Mouse (Mus musculus) lung, embryonic 16.5 days (tissue): ENCODE results near the gene AU022252. TPM values are rescaled to one million over a fixed set of nuclear protein-coding genes. Genes with fewer than 3 reads are reported as not detected.

Source experiments
- ATAC-seq: fragments of 200-750 bp; cut with Nextera tagmentation; 2 replicates; pipeline ENCODE4 v1.8.0; 2017; ENCODE audit warnings: low read depth, mild to moderate bottlenecking, moderate library complexity
- H3K27ac ChIP-seq: fragments of 300-500 bp; sonication (generic); 2 replicates; pipeline ENCODE4 v1.5.1; 2014; ENCODE audit warnings: mild to moderate bottlenecking, control low read depth, low read length
- H3K27me3 ChIP-seq: fragments of 300-500 bp; sonication (generic); 2 replicates; pipeline ENCODE4 v1.6.1; 2014; ENCODE audit warnings: low read depth, low read length, mixed read lengths; ENCODE audit not compliant: control insufficient read depth, insufficient read depth
- H3K36me3 ChIP-seq: fragments of 300-500 bp; sonication (generic); 2 replicates; pipeline ENCODE4 v1.6.1; 2014; ENCODE audit warnings: low read length; ENCODE audit not compliant: control insufficient read depth, insufficient read depth
- H3K4me1 ChIP-seq: fragments of 300-500 bp; sonication (generic); replicated peaks from 2 replicates; pipeline ENCODE4 v1.6.1; 2014; ENCODE audit warnings: low read length, mixed read lengths; ENCODE audit not compliant: control insufficient read depth, insufficient read depth
- H3K4me2 ChIP-seq: fragments of 300-500 bp; sonication (generic); 2 replicates; pipeline ENCODE4 v1.6.1; 2014; ENCODE audit warnings: low read depth, low read length, control low read depth
- H3K4me3 ChIP-seq: fragments of 300-500 bp; sonication (generic); 2 replicates; pipeline ENCODE4 v1.5.1; 2014; ENCODE audit warnings: mild to moderate bottlenecking, low read length, control low read depth
- H3K9ac ChIP-seq: fragments of 300-500 bp; sonication (generic); 2 replicates; pipeline ENCODE4 v1.6.1; 2014; ENCODE audit warnings: low read length, control low read depth
- H3K9me3 ChIP-seq: fragments of 300-500 bp; sonication (generic); 2 replicates; pipeline ENCODE4 v1.6.1; 2016; ENCODE audit warnings: low read length; ENCODE audit not compliant: control insufficient read depth
- WGBS: fragments of 180-500 bp; shearing (Covaris S2); extraction: QIAGEN DNeasy Blood & Tissue Kit; methylation state at CpG from one replicate; pipeline ENCODE4 v1.1.7; 2014; 5-methylcytosine and 5-hydroxymethylcytosine counted together
- polyA plus RNA-seq: library from polyadenylated mRNA; unstranded; fragments of >200 nt; fragmentation: Nextera tagmentation; extraction: Ambion mirVana; gene quantifications from 2 replicates; pipeline ENCODE4 v1.2.1, GENCODE M21; 2015

Gene AU022252
- polyA plus RNA-seq, 1 experiment from 2014 or later, result 30.8 TPM

GRCm38 (mm10) chr4:119259344-119260254 is 27.1 kb upstream of the AU022252 start:
- H3K27me3 ChIP-seq, result no peaks in the 10 kb centered on the region
- H3K4me3 ChIP-seq, result no peak overlapping the region
- 76% methylated on average over 15 of the region's 15 CpGs for WGBS
- no peak overlapping the region for H3K4me2 ChIP-seq
- H3K27ac ChIP-seq, result no peak overlapping the region
- H3K9ac ChIP-seq, result no peak overlapping the region
- no peaks in the 10 kb centered on the region for H3K36me3 ChIP-seq
- no peaks in the 10 kb centered on the region for H3K4me1 ChIP-seq
- no peak for ATAC-seq
- H3K9me3 ChIP-seq, result no peaks in the 10 kb centered on the region

DNA sequence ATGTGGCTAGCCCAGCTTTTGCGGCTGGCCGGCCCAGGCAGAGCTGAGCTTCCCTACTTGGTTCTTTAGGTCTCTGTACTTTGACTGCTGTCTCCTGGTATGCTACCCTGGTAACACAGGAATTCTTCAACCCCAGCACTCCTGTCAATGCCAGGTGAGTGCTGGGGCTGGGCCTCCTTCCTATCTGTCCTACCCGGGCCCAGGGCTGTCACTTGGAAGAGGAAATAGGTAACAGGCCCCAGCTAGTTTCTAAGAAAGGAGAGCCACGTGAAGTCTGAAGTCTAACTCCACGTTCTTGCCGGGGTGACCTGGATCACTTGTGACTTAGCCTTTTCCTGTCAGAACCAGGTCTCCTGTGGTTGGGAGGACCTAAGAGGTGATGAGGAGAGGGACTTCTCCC is 24.6 kb upstream of the AU022252 start:
- Histone ChIP-seq H3K9me3 (no peaks in the 10 kb centered on the region), H3K36me3 (no peaks in the 10 kb centered on the region), H3K4me3 (no peak overlapping the region), H3K27ac (no peak overlapping the region), H3K4me1 (peaks cover 6% of the 10 kb centered on the region), H3K9ac (no peak overlapping the region), H3K4me2 (no peak overlapping the region), H3K27me3 (no peaks in the 10 kb centered on the region)
- no peak for ATAC-seq
- 60% methylated on average over 6 of the region's 6 CpGs for WGBS

DNA sequence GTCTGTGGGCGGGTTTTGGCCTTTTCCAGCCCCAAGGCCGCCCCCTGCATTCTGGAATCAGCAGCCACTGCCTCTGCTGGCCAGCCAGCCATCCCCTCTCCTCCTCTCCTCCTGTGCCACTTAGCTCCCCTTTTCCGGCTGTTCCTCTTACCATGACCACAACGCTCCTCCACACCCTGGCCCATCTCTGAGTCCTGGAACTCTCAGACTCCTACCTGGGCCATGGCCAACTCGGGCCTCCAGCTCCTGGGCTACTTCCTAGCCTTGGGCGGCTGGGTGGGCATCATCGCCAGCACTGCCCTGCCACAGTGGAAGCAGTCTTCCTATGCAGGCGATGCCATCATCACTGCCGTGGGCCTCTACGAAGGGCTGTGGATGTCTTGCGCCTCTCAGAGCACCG is 22.8 kb upstream of the AU022252 start, which contains the start of gene Cldn19:
Cldn19 (plus strand) TSS at position 64 of the 400 bp plus-strand sequence.
- Histone ChIP-seq H3K4me1 (peaks cover 6% of the 10 kb centered on the region), H3K4me2 (no peak within 1 kb of the TSS), H3K27me3 (no peaks in the 10 kb centered on the region), H3K9ac (peak within 1 kb of the TSS; percentile 13; the same call in 1 of the 2 replicates), H3K9me3 (no peaks in the 10 kb centered on the region), H3K27ac (no peak within 1 kb of the TSS), H3K4me3 (no peak within 1 kb of the TSS), H3K36me3 (no peaks in the 10 kb centered on the region)
- ATAC-seq, result no peak
- WGBS, result 82% methylated on average over 12 of the region's 12 CpGs

DNA sequence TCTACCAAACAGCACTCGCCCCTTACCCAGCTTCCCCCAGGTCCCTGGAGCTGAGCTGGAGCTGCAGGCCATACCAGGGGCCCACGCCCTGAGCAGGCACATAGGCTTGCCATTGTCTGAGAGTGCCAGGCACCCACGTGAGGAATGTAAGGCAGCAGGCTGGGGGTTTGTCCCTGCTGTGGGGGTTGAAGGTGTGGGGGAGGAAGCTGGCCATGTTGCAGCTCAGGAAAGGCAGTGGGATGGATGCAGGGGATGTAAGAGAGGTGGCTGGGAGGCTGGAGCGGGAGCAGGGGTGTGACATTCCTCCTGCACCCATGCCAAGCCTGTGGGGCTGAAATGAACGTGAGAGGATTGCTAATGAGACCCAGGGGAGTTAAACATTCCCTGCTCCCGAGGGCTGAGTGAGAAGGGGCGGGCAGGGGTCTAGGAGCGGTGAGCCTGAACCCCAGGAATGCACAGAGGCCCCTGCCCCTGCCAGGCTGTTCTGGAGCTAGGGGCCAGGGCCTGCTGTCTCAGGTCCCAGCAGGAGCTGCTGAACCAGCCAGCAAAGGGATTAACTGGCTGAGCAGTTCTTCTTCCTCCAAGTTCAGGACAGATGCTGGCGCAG is 21.6 kb upstream of the AU022252 start:
- ATAC-seq, result peak; percentile 68
- Histone ChIP-seq H3K4me2 (no peak overlapping the region), H3K27me3 (no peaks in the 10 kb centered on the region), H3K36me3 (no peaks in the 10 kb centered on the region), H3K9me3 (no peaks in the 10 kb centered on the region), H3K9ac (0 out of 2 replicates have a peak overlapping the region, but pooled peaks have one; percentile 10), H3K4me1 (peaks cover 6% of the 10 kb centered on the region), H3K27ac (no peak overlapping the region), H3K4me3 (no peak overlapping the region)
- 41% methylated on average over 9 of the region's 9 CpGs for WGBS

DNA sequence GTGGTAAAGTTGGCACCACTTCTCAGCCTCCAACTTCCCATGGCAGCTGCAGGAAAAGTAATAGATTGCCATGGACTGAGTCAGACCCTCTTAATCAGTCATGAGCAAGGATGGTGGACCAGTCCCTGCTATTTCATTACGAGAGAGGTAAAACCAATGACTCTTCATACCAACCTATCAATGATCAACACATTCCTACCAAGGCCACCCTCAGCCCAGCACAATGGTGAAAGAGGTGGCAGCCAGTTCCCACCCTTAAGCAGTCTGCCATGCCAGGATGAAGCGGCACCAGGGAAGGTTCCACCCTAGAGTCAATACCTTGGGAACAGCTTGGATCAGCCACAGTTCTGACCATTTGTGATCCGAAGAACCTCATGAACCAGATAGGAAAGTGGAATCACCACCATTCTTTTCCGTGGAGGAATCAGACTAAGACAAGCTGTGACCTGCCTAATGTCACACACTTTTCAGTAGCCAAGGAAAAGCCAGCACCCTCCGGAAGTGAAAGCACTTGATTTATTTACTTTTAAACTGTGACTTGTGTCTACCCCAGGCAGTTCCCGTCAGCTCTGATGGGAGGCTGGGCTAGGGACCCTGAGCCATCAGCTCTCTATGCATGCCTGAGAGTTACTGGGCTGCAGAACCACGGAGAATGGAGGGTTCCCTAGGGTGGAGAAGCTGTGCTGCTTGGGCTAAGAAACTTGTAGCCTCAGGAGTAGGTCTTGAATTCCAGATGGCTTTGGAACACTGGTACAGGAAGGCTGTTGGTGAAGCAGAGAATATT is 19.7 kb upstream of the AU022252 start:
- peaks cover 17% of the 10 kb centered on the region for H3K4me1 ChIP-seq
- H3K9me3 ChIP-seq, result no peaks in the 10 kb centered on the region
- 38% methylated on average over 7 of the region's 7 CpGs for WGBS
- H3K27ac ChIP-seq, result no peak overlapping the region
- H3K4me3 ChIP-seq, result no peak overlapping the region
- no peak for ATAC-seq
- 0 out of 2 replicates have a peak, but pooled peaks cover 3% of the 10 kb centered on the region for H3K36me3 ChIP-seq
- H3K9ac ChIP-seq, result no peak overlapping the region
- H3K4me2 ChIP-seq, result no peak overlapping the region
- no peaks in the 10 kb centered on the region for H3K27me3 ChIP-seq

DNA sequence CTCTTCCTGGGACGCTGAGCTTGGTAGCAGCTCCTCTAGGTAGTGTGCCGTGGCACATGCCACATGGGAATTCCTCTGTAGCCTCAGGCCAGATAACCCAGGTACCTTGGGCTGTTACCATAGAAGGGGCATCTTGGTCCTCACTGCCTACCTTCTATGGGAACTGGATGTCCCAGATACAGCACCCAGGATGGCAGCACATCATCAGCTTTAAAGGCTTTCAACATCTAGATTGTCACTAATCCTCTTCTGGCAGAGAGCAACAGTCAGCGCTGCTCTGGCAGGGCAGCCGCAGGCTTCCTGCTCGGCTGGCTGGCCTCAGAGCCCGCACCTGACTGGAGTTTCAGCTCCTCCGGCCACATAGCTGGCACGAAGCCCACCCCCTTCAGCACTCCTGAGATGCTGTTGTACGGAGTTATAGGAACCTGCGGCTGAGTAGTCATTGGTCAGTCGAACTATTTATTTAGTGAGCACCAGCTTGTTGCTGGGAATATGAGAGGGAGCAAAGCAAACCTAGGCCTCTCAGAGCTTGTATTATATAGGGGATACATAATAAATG is 16.0 kb upstream of the AU022252 start:
- no peak overlapping the region for H3K4me2 ChIP-seq
- 66% methylated on average over 11 of the region's 11 CpGs for WGBS
- H3K9ac ChIP-seq, result no peak overlapping the region
- no peak overlapping the region for H3K4me3 ChIP-seq
- H3K9me3 ChIP-seq, result no peaks in the 10 kb centered on the region
- H3K27ac ChIP-seq, result peak overlapping the region; percentile 51
- peak; percentile 43; the same call in 1 of the 2 replicates for ATAC-seq
- no peaks in the 10 kb centered on the region for H3K27me3 ChIP-seq
- 0 out of 2 replicates have a peak, but pooled peaks cover 3% of the 10 kb centered on the region for H3K36me3 ChIP-seq
- H3K4me1 ChIP-seq, result peaks cover 29% of the 10 kb centered on the region

DNA sequence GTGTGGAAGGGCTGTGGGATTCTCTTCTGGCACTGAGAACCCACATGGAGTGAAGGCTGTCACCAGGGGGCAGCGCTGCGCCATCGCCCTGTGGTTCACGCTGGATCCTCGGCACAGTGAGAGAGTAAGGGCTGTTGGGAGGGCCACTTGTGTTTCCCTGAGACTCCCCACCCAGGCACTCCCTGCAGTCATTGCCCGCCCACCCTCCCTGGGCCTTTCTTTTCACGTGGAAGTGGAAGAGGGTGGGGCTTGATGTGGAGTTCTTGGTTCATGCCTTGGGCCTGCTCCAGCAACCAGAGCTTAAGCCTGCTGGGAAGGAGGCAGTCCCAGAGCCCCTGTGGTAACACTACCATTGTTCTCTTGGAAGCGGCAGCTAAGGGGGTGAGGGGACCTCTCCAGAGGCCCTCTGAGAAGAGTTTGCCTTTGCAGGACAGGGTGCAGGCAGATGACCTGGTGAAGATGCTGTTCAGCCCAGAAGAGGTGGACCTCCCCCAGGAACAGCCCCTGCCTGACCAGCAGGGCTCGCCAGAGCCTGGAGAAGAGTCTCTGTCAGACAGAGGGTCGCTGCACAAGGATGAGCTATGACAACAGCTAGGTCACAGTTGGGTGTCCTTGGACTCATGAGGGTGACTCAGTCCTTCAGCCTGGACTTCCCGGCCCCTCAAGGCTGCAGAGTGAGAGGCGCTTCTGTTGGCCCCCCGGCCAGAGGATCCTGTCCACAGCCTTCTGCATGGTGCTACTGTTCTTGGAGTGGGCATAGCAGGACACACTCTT is 15.1 kb upstream of the AU022252 start:
- Histone ChIP-seq H3K4me3 (no peak overlapping the region), H3K27ac (peak overlapping the region; percentile 51), H3K9ac (peak overlapping the region; percentile 49; the same call in 1 of the 2 replicates), H3K9me3 (no peaks in the 10 kb centered on the region), H3K27me3 (no peaks in the 10 kb centered on the region), H3K4me1 (peaks cover 29% of the 10 kb centered on the region), H3K36me3 (0 out of 2 replicates have a peak, but pooled peaks cover 3% of the 10 kb centered on the region), H3K4me2 (no peak overlapping the region)
- peak; percentile 81 for ATAC-seq
- 38% methylated on average over 13 of the region's 13 CpGs for WGBS

GRCm38 (mm10) chr4:119246688-119247225 is 14.2 kb upstream of the AU022252 start:
- H3K27ac ChIP-seq, result no peak overlapping the region
- 77% methylated on average over 14 of the region's 14 CpGs for WGBS
- ATAC-seq, result no peak
- peaks cover 27% of the 10 kb centered on the region for H3K4me1 ChIP-seq
- H3K4me3 ChIP-seq, result no peak overlapping the region
- H3K9ac ChIP-seq, result no peak overlapping the region
- no peak overlapping the region for H3K4me2 ChIP-seq
- no peaks in the 10 kb centered on the region for H3K27me3 ChIP-seq
- H3K9me3 ChIP-seq, result no peaks in the 10 kb centered on the region
- 0 out of 2 replicates have a peak, but pooled peaks cover 6% of the 10 kb centered on the region for H3K36me3 ChIP-seq
